Mouse (Mus musculus): ENCODE data around the gene 9330182L06Rik.

9330182L06Rik gene

GRCm38 (mm10) chr5:9367920-9368692 lies 102.2 kb downstream of the 9330182L06Rik start:
- no peak for DNase-seq

- no peak for DNase-seq
These were observed 105.2 kb downstream of the 9330182L06Rik start for GRCm38 (mm10) chr5:9371127-9371526.

- no peak for DNase-seq
These were observed 107.4 kb downstream of the 9330182L06Rik start for GRCm38 (mm10) chr5:9373341-9373740.

- DNase-seq = no peak
These were observed 124.0 kb downstream of the 9330182L06Rik start for GRCm38 (mm10) chr5:9389968-9390367.

DNA sequence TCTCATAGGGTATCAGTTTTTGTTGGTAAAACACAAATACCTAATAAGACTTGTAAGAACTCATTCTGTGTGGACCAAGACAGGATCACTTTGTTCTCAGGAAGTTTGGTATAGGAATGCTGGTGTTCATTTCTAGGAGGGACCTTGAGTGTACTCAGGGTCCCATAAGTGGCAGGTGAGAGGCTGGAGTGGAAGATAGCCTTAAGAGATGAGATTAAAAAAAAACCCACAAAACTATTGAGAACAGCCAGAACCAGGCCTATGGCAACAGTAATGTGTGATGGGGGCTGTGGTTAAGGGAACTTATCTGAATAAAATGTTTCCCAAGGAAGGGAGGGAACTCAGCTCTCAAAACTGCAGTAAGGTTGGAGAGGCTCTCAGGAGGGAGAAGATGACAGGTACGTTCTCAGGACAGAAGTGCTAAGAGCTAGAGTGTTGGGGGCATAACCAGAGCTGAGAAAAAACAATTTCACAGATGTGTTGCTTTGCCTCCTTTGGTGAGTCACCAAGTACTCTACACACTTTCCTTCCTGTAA lies 126.0 kb downstream of the 9330182L06Rik start:
- no peak for DNase-seq

- DNase-seq = no peak
These were observed 151.2 kb downstream of the 9330182L06Rik start for GRCm38 (mm10) chr5:9417098-9417497.

DNA sequence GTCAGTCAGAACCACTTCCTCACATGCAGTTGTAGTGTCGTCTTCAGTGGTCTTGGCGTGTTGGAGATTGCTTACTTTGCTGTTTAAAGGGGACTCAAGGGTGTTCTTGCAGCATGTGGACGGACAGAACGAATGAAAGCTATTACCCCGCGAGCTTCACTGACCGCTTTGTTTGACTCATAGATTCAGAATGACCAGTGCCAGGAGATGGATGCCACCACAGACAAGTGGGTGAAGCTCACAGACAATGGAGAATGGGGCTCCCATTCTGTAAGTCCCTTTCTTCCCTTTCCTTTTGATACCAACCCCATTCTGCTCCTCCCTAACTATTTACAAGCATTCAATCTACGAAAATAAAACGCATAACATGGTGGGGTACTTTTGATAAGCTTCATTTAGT lies 151.9 kb downstream of the 9330182L06Rik start:
- DNase-seq = no peak

- no peak for DNase-seq
These were observed 154.0 kb downstream of the 9330182L06Rik start for GRCm38 (mm10) chr5:9419964-9420363.

DNA sequence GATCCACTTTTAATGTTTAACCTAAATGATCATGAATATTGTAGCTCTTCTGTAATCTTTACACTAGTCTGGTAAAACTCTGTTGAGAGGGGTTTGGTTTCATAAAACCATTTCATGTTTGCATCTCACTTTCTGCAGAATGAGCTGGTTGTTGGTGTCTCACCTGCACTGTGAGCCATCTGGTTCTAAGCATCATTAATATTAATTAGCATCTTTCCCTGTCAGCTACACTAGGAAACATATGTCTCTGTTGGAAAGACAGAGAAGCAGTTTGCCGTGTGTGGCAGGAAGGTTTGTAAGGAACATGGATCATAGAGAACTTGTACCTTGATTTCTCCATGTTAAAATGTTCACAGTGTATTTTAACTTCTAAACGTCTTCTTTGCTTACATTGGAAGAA lies 158.5 kb downstream of the 9330182L06Rik start:
- DNase-seq = no peak

GRCm38 (mm10) chr5:9427165-9427564 lies 161.2 kb downstream of the 9330182L06Rik start:
- no peak for DNase-seq

DNA sequence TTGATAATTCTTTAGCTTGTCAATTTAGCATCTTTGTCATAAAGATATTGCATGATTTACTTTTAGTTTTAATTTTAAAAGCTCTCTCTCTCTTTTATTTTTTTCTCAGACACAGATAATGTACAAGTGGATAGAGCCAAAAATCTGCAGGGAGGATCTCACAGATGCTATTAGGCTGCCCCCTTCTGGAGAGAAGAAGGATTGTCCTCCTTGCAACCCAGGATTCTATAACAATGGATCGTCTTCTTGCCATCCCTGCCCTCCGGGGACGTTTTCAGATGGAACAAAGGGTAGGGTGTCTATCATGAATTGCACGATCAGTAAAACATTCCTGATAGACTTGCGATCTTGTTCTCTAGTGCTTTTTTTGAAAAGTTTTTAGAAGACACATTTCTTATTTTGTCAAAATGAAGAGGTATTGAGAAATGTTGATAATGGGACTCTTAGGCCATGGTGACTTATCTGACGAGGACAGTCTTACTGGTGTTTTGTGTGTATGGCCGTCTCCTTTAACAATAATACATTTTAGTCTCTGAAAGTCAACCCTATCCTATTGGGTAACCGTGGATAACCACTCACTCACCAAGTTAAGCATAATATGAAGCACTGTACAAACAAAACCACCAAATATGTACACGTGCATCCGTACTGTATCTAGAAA lies 161.8 kb downstream of the 9330182L06Rik start:
- DNase-seq = no peak

GRCm38 (mm10) chr5:9428728-9429127 lies 162.8 kb downstream of the 9330182L06Rik start:
- DNase-seq = no peak

DNA sequence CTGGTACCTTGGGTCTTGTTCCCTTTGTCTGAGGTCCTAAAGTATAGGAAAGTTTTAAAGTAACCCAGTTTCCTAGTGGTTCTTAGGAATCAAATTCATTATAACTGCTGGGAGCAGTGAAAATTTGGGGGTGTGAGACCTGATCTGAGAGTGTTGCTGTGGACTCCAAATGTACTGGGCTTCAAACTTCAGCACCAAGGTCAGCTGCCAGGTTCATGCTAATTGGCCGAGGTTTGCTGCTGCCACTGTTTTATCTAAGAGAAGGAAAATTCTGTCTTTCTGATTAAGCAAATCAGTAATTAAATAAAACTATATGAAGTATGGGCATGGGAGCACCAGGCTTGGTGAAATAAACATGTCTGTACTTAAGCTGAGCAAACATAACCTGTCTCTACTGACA lies 180.2 kb downstream of the 9330182L06Rik start:
- DNase-seq = no peak

DNA sequence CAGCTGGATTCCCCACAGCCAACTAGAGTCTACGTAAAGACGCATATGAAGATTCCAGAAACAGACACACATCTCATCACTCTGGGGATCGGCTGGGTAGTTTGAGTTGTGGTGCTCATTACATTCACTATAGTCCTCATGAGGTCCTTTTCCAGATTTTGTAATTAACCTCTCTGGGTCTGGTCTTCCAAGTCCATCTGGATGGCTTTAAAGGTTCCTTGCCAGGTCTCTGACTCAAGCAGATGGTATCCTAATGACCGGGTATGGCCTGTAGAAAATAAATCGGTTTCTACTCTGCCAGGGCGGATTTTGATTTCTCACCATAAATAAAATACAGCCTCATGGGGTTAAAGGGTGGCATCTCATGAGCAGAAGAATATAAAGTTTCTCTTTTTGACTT lies 183.0 kb downstream of the 9330182L06Rik start:
- no peak for DNase-seq

GRCm38 (mm10) chr5:9449570-9449969 lies 183.7 kb downstream of the 9330182L06Rik start:
- no peak for DNase-seq

DNA sequence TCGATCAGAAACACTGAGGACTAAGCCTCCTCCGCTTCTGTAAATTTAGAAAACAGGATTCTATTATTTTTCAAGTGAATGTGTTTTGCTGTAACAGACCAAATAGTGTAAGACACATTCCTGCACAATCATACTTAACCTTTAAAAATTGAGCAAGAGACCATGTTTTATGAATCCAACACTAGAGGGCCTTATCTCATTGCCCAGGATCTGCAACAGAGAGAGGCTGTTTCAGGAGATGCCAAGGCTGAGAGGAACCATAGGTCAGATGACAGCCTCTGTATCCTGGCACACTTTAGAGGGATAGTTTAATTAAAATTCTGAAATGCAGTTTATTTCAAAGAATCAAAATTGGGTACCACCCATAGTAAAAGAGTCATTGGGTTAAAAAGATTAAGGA lies 187.4 kb downstream of the 9330182L06Rik start:
- no peak for DNase-seq

DNA sequence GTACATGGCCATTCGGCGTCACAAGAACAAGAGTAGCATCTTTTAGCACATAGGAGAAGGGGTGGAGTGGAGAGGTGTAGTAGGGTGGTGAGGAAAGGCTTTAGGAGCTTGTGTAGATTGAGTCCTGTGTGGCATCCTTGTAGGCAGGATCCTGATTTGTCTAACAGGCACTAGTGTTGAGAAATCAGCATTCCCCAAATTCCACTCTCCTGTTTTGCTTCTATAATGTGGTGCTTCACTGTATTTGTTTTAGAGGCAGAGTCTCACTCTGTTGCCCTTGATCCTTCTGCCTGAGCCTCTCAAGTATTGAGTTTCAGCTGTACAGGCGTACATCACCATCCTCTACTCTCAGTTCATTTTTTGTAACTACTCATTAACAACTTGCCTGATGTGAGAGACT lies 211.7 kb downstream of the 9330182L06Rik start:
- no peak for DNase-seq

GRCm38 (mm10) chr5:9495456-9495855 lies 229.5 kb downstream of the 9330182L06Rik start:
- DNase-seq = no peak

GRCm38 (mm10) chr5:9497235-9497634 lies 231.3 kb downstream of the 9330182L06Rik start:
- no peak for DNase-seq

- DNase-seq = no peak
These were observed 245.1 kb downstream of the 9330182L06Rik start for GRCm38 (mm10) chr5:9511027-9511426.

GRCm38 (mm10) chr5:9525507-9525906 lies 259.6 kb downstream of the 9330182L06Rik start:
- DNase-seq = no peak

Data from thymus, postnatal 14 days (tissue).